Mouse (Mus musculus) C2C12 (cell line): Measurements from ENCODE around the gene Srsf7.

Experiments
- CTCF ChIP-seq: IDR thresholded peaks from one replicate; pipeline ENCODE4 v1.5.1; 2011; ENCODE audit not compliant: control insufficient read depth, insufficient read depth, insufficient read length
- MAX ChIP-seq: IDR thresholded peaks from one replicate; pipeline ENCODE4 v1.6.1; 2011; ENCODE audit warnings: mild to moderate bottlenecking, control low read depth

DNA sequence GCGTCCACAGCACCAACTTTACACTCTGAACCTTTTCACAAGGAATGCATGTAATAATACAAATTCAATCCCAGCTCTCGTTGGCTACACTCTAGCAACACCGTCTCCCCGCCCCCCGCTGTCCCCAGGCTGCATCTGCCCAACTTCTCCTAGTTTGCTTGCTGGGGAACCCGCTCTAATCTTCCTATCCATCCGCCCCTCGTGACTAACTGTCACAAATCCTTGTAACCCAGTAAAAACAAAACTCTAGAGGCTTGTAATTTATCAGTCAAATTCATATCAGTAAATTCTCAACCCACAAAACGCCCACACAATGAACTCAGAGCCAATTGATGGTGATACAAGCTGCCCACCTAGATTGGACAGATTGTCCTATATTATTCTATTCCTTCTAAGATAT, 14.1 kb upstream of the Srsf7 start:
- no peak for TF ChIP-seq CTCF
- no peak for TF ChIP-seq MAX
